Mouse (Mus musculus): ENCODE measurements around the gene Atp1b1. TPM values are rescaled to one million over a fixed set of nuclear protein-coding genes. Genes with fewer than 3 reads are reported as not detected.

Atp1b1 gene
- polyA plus RNA-seq, 1 experiment = 116 TPM

DNA sequence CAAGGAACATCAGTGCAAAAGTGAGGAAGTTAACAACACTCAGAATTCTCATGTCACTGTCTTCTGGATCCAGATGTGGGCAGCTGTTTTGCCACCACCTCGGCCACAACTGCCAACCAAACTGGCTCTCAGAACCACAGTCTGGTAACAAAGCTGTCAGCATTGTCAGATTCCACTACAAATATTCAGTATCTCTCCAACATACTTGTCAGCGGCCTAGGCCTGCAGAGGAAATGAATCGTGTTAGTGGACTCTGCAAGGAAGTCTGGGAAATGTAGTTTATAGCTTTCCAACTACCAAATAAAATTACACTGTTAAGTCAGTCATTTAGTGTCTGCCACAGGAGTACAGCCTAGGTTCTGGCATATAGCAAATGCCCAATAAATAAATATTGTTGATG, 40.6 kb downstream of the Atp1b1 start:
- Histone ChIP-seq H3K9me3 (replicated peaks; ENCODE audit: control insufficient read depth, insufficient read depth, low read length, poor library complexity, severe bottlenecking) (no peaks in the 10 kb centered on the region), H3K27ac (ENCODE audit: insufficient read depth, low read length) (no peak overlapping the region)

GRCm38 (mm10) chr1:164416692-164417394, 41.3 kb downstream of the Atp1b1 start:
- no peak overlapping the region for H3K27ac ChIP-seq (ENCODE audit: insufficient read depth, low read length)
- no peaks in the 10 kb centered on the region for H3K4me1 ChIP-seq (ENCODE audit: control insufficient read depth, insufficient read depth, low read length)
- no peak overlapping the region for H3K9ac ChIP-seq (ENCODE audit: low read depth, poor library complexity, severe bottlenecking)
- no peaks in the 10 kb centered on the region for H3K27me3 ChIP-seq (ENCODE audit: control insufficient read depth, insufficient read depth, low read length, poor library complexity, severe bottlenecking)
- no peaks in the 10 kb centered on the region; the same call in 1 of the 2 replicates for H3K36me3 ChIP-seq (ENCODE audit: control insufficient read depth, insufficient read depth, low read length, poor library complexity, severe bottlenecking)
- TF ChIP-seq CTCF (IDR thresholded peaks at IDR 0.05; ENCODE audit: low read depth, low read length) (no peak), POLR2A (IDR thresholded peaks at IDR 0.05; ENCODE audit: insufficient read depth, low read length) (no peak), EP300 (IDR thresholded peaks at IDR 0.05; ENCODE audit: insufficient read depth, low read depth, low read length) (no peak)
- H3K4me3 ChIP-seq (ENCODE audit: low read depth, low read length) = no peak overlapping the region
- H3K9me3 ChIP-seq (replicated peaks; ENCODE audit: control insufficient read depth, insufficient read depth, low read length, poor library complexity, severe bottlenecking) = no peaks in the 10 kb centered on the region

More for the DNA sequence above, 40.6 kb downstream of the Atp1b1 start:
- Histone ChIP-seq H3K4me1 (ENCODE audit: control insufficient read depth, insufficient read depth, low read length) (no peaks in the 10 kb centered on the region), H3K36me3 (ENCODE audit: control insufficient read depth, insufficient read depth, low read length, poor library complexity, severe bottlenecking) (no peaks in the 10 kb centered on the region; the same call in 1 of the 2 replicates), H3K9ac (ENCODE audit: low read depth, poor library complexity, severe bottlenecking) (no peak overlapping the region), H3K27me3 (ENCODE audit: control insufficient read depth, insufficient read depth, low read length, poor library complexity, severe bottlenecking) (no peaks in the 10 kb centered on the region), H3K4me3 (ENCODE audit: low read depth, low read length) (no peak overlapping the region)
- TF ChIP-seq EP300 (IDR thresholded peaks at IDR 0.05; ENCODE audit: insufficient read depth, low read depth, low read length) (no peak), CTCF (IDR thresholded peaks at IDR 0.05; ENCODE audit: low read depth, low read length) (no peak), POLR2A (IDR thresholded peaks at IDR 0.05; ENCODE audit: insufficient read depth, low read length) (no peak)

DNA sequence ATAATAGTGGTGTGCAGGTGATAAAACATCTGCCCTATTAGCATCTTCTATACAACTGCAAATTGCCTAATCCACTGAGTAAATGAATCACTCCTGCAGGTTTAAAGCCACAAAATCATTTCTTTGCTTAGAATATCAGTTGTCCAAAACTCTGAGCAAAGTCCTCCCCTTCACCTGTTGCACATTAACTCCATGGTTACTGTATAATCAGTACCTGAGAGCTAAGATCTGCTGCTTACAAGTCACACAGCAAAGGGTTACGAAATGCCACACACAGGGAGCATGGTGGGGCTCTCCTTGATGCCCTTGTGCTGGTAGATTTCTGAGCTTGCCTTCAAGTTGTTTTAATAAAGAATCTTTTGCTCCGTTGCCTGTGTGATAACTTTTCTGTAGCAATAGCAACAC, 42.8 kb downstream of the Atp1b1 start:
- Histone ChIP-seq H3K36me3 (ENCODE audit: control insufficient read depth, insufficient read depth, low read length, poor library complexity, severe bottlenecking) (no peaks in the 10 kb centered on the region; the same call in 1 of the 2 replicates), H3K27ac (ENCODE audit: insufficient read depth, low read length) (no peak overlapping the region), H3K27me3 (ENCODE audit: control insufficient read depth, insufficient read depth, low read length, poor library complexity, severe bottlenecking) (no peaks in the 10 kb centered on the region), H3K9ac (ENCODE audit: low read depth, poor library complexity, severe bottlenecking) (no peak overlapping the region), H3K4me3 (ENCODE audit: low read depth, low read length) (no peak overlapping the region), H3K9me3 (replicated peaks; ENCODE audit: control insufficient read depth, insufficient read depth, low read length, poor library complexity, severe bottlenecking) (no peaks in the 10 kb centered on the region), H3K4me1 (ENCODE audit: control insufficient read depth, insufficient read depth, low read length) (no peaks in the 10 kb centered on the region)
- no peak for TF ChIP-seq CTCF (IDR thresholded peaks at IDR 0.05; ENCODE audit: low read depth, low read length)
- no peak for TF ChIP-seq EP300 (IDR thresholded peaks at IDR 0.05; ENCODE audit: insufficient read depth, low read depth, low read length)
- TF ChIP-seq POLR2A (IDR thresholded peaks at IDR 0.05; ENCODE audit: insufficient read depth, low read length) = no peak

DNA sequence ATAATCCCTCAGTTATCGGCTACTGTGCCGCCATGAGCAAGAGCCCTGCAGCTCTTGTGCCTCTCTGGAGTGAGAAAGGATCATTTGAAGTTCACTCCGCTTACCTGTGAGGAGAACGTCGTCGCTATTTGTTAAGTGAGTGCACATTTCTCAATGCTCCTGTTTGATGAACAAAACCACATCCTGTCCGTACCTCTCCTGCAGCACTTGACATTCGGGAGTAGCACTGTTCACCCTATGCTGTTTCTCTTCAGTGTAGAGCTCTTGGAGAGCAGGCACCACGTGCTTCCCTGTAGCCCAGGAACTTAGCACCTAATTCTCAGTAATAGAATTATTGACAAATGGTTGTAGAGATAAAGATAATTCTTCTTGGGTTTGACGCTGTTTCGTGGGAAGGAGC, 44.5 kb downstream of the Atp1b1 start:
- no peaks in the 10 kb centered on the region for H3K4me1 ChIP-seq (ENCODE audit: control insufficient read depth, insufficient read depth, low read length)
- H3K27ac ChIP-seq (ENCODE audit: insufficient read depth, low read length) = no peak overlapping the region
- H3K9me3 ChIP-seq (replicated peaks; ENCODE audit: control insufficient read depth, insufficient read depth, low read length, poor library complexity, severe bottlenecking) = no peaks in the 10 kb centered on the region
- H3K4me3 ChIP-seq (ENCODE audit: low read depth, low read length) = no peak overlapping the region
- no peaks in the 10 kb centered on the region for H3K27me3 ChIP-seq (ENCODE audit: control insufficient read depth, insufficient read depth, low read length, poor library complexity, severe bottlenecking)
- H3K9ac ChIP-seq (ENCODE audit: low read depth, poor library complexity, severe bottlenecking) = no peak overlapping the region
- TF ChIP-seq CTCF (IDR thresholded peaks at IDR 0.05; ENCODE audit: low read depth, low read length) (no peak), POLR2A (IDR thresholded peaks at IDR 0.05; ENCODE audit: insufficient read depth, low read length) (no peak), EP300 (IDR thresholded peaks at IDR 0.05; ENCODE audit: insufficient read depth, low read depth, low read length) (no peak)
- H3K36me3 ChIP-seq (ENCODE audit: control insufficient read depth, insufficient read depth, low read length, poor library complexity, severe bottlenecking) = no peaks in the 10 kb centered on the region; the same call in 1 of the 2 replicates

DNA sequence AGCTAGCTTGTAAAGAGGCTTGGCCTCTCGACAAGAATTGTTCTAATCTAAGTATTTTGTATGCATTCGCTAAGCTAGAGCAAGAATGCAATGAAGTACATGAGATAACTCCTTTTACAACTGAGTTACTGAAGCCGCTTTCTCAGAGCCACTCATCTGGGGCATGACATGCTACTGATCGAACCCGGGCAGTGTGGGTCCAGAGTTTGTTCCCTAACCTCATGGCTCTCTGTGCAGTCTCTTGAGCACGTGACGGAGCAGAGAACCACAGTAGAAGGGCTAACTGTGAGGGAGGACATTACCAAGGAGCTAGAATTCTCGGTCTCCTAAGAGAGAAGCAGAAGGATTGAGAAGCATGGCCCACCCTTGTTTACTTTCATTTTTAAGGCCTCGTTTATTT, 45.2 kb downstream of the Atp1b1 start:
- TF ChIP-seq EP300 (IDR thresholded peaks at IDR 0.05; ENCODE audit: insufficient read depth, low read depth, low read length) (no peak), POLR2A (IDR thresholded peaks at IDR 0.05; ENCODE audit: insufficient read depth, low read length) (no peak), CTCF (IDR thresholded peaks at IDR 0.05; ENCODE audit: low read depth, low read length) (no peak)
- no peak overlapping the region for H3K27ac ChIP-seq (ENCODE audit: insufficient read depth, low read length)
- H3K4me3 ChIP-seq (ENCODE audit: low read depth, low read length) = no peak overlapping the region
- H3K27me3 ChIP-seq (ENCODE audit: control insufficient read depth, insufficient read depth, low read length, poor library complexity, severe bottlenecking) = no peaks in the 10 kb centered on the region
- no peaks in the 10 kb centered on the region; the same call in 1 of the 2 replicates for H3K36me3 ChIP-seq (ENCODE audit: control insufficient read depth, insufficient read depth, low read length, poor library complexity, severe bottlenecking)
- H3K9me3 ChIP-seq (replicated peaks; ENCODE audit: control insufficient read depth, insufficient read depth, low read length, poor library complexity, severe bottlenecking) = no peaks in the 10 kb centered on the region
- H3K4me1 ChIP-seq (ENCODE audit: control insufficient read depth, insufficient read depth, low read length) = no peaks in the 10 kb centered on the region
- no peak overlapping the region for H3K9ac ChIP-seq (ENCODE audit: low read depth, poor library complexity, severe bottlenecking)

- H3K4me3 ChIP-seq (ENCODE audit: low read depth, low read length) = no peak overlapping the region
- TF ChIP-seq CTCF (IDR thresholded peaks at IDR 0.05; ENCODE audit: low read depth, low read length) = no peak
- TF ChIP-seq EP300 (IDR thresholded peaks at IDR 0.05; ENCODE audit: insufficient read depth, low read depth, low read length) = no peak
- TF ChIP-seq POLR2A (IDR thresholded peaks at IDR 0.05; ENCODE audit: insufficient read depth, low read length) = no peak
These were observed 46.8 kb downstream of the Atp1b1 start for GRCm38 (mm10) chr1:164411306-164411705.

More at GRCm38 (mm10) chr1:164411306-164411705, 46.8 kb downstream of the Atp1b1 start:
- Histone ChIP-seq H3K27me3 (ENCODE audit: control insufficient read depth, insufficient read depth, low read length, poor library complexity, severe bottlenecking) (no peaks in the 10 kb centered on the region), H3K36me3 (ENCODE audit: control insufficient read depth, insufficient read depth, low read length, poor library complexity, severe bottlenecking) (no peaks in the 10 kb centered on the region), H3K9me3 (replicated peaks; ENCODE audit: control insufficient read depth, insufficient read depth, low read length, poor library complexity, severe bottlenecking) (no peaks in the 10 kb centered on the region), H3K9ac (ENCODE audit: low read depth, poor library complexity, severe bottlenecking) (no peak overlapping the region), H3K27ac (ENCODE audit: insufficient read depth, low read length) (no peak overlapping the region), H3K4me1 (ENCODE audit: control insufficient read depth, insufficient read depth, low read length) (no peaks in the 10 kb centered on the region)

Measured in ES-Bruce4 (cell line).